8 mouse cellular contexts compared by ENCODE assay signal in genomic region chr3:107695948-107696881, GRCm38 (mm10). TPM values are rescaled to one million over a fixed set of nuclear protein-coding genes. Genes with fewer than 3 reads are reported as not detected.
DNase-seq lines count a peak whose midpoint lies in the region; ATAC-seq and TF ChIP-seq lines count a peak whose summit lies in the region.

TSS of gene Ahcyl1 (minus strand) at chr3:107696560.

- under 1% methylated on average over 93 of the region's 93 CpGs for WGBS in hindbrain, embryonic 10.5 days
- under 1% methylated on average over 88 of the region's 93 CpGs for WGBS in lung, postnatal 0 days

- no peak for TF ChIP-seq EP300 in lung, postnatal 0 days (IDR thresholded peaks at IDR 0.05)

- peak; percentile 96 for DNase-seq in MN1 (ENCODE audit: low spot score)
- DNase-seq in cerebellum, adult 9-10 months, result peak; percentile 100
- DNase-seq in hindbrain, embryonic 10.5 days (ENCODE audit: low spot score), result peak; percentile 99
- DNase-seq in layer of hippocampus, adult 9-11 months, result peak; percentile 99
- DNase-seq in lung, postnatal 0 days (ENCODE audit: low spot score), result peak; percentile 99
- DNase-seq in ovary, postnatal 14 days (ENCODE audit: low spot score), result peak; percentile 99
- DNase-seq in thymus, postnatal 14 days, result peak; percentile 99

- H3K36me3 ChIP-seq in hindbrain, embryonic 10.5 days, result no peaks in the 10 kb centered on the region
- no peaks in the 10 kb centered on the region for H3K36me3 ChIP-seq in lung, postnatal 0 days (ENCODE audit: insufficient read depth, low read length)

- ATAC-seq in frontal cortex, adult (ENCODE audit: low TSS enrichment), result peak; percentile 92
- ATAC-seq in lung, postnatal 0 days, result peak; percentile 98

- TF ChIP-seq CTCF in lung, postnatal 0 days (IDR thresholded peaks at IDR 0.05), result peak; percentile 98

- peak within 1 kb of the TSS; percentile 90 for H3K4me2 ChIP-seq in lung, postnatal 0 days (replicated peaks; ENCODE audit: low read depth, low read length)

- H3K27ac ChIP-seq in hindbrain, embryonic 10.5 days, result peak within 1 kb of the TSS; percentile 95
- H3K27ac ChIP-seq in lung, postnatal 0 days (ENCODE audit: low read length), result peak within 1 kb of the TSS; percentile 96

- H3K9ac ChIP-seq in lung, postnatal 0 days (replicated peaks; ENCODE audit: low read depth), result peak within 1 kb of the TSS; percentile 94

- H3K9me3 ChIP-seq in hindbrain, embryonic 10.5 days, result no peaks in the 10 kb centered on the region
- H3K9me3 ChIP-seq in lung, postnatal 0 days (ENCODE audit: low read length), result no peaks in the 10 kb centered on the region

- no peaks in the 10 kb centered on the region for H3K27me3 ChIP-seq in hindbrain, embryonic 10.5 days (ENCODE audit: insufficient read depth, poor library complexity, severe bottlenecking)
- no peaks in the 10 kb centered on the region for H3K27me3 ChIP-seq in lung, postnatal 0 days (replicated peaks; ENCODE audit: insufficient read depth, low read length)

- peaks cover 45% of the 10 kb centered on the region for H3K4me1 ChIP-seq in hindbrain, embryonic 10.5 days (replicated peaks)
- H3K4me1 ChIP-seq in lung, postnatal 0 days (ENCODE audit: insufficient read depth, low read depth, low read length), result peaks cover 12% of the 10 kb centered on the region; the same call in 1 of the 2 replicates

- peak within 1 kb of the TSS; percentile 77 for H3K4me3 ChIP-seq in hindbrain, embryonic 10.5 days
- H3K4me3 ChIP-seq in lung, postnatal 0 days (ENCODE audit: low read depth, low read length), result peak within 1 kb of the TSS; percentile 86

RNA-seq across cellular contexts. Expression of gene Ahcyl1, which starts in this region (rescaled TPM):
- 86.7 and 90.7 TPM in 2 replicates for polyA plus RNA-seq in hindbrain, embryonic 10.5 days (2016; fragmentation: Nextera tagmentation; extraction: Ambion mirVana)
- 37.1 and 39.3 TPM in 2 replicates for polyA plus RNA-seq in lung, postnatal 0 days (2015; fragmentation: Nextera tagmentation; extraction: Ambion mirVana)

Comparison
In these comparisons a context has a peak if more than half of its experiments do, and no peak if none do; other contexts are left out.
1. Peak in every context shown above with its lines: DNase-seq, ATAC-seq, H3K4me3 ChIP-seq and H3K27ac ChIP-seq.